Mouse (Mus musculus) cerebellum, postnatal 10 days (tissue): ENCODE measurements at regions not wholly inside any gene's neighbourhood (a gene's known extent, or its start where the extent isn't known, plus 50 kb on each side); places are given as distances from the start of the nearest gene placed in this dataset.

Source experiments
- DNase-seq, 2 experiments: peaks; one replicate each; pipeline ENCODE4 v3.0.0; 2021; ENCODE audit warnings: mixed read lengths in 2 of 2

DNA sequence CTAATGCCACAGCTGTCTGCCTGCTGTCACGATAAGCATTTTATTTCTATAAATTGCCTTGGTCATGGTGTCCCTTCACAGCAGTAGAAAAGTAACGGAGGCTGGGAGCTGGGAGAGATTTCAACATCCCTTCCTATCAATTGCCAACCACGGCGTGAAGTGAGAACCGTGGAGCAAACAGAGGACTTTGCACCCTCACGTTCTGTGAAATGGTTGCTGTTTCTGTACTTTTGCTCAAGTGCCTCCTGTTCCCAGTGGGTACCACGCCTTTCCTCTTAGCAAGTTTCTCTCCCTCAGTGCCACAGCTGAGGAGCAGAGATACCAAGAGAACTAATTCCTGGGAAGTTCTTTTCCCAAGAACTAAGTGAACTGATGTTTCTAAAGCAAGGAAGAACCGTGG, 99.6 kb upstream of the Hes1 start:
- no peak for DNase-seq

DNA sequence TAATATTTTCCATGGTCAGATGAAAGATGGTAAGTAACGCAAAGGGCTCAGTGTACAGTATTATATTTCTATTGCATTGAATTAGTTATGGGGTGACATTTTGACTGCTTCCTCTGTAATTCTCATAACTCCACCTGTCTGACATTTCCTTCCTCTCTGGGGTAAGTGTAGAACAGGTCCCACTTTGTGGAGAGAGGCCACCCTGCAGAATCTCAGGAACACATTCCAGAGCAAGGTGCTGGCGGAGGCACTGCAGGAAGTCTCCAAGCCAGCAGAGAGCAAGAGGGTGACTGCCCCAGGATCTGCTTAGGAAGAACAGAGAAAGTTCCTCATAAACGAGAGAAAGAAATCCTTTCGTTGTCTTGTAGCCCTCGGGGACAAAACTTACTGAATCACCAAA, 95.4 kb upstream of the Hes1 start:
- DNase-seq = no peak

DNA sequence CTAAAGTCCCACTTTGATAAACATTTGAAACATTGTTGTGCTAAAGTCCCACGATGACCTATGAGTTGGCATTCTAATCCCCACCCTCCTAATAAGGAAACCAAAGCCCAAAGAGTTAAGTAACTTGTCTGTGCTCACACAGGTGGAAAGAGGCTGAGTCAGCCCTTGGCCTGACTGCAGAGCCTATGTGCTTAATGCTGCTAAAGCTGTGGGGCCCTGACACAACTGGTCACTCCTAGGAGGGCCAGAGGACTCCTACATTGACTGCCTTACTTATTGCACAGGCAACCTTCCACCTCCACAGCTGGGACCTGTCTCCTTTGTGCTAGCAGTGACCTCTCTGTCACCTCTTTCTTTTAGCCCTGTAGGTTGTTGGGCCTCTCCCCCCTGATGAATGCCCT, 91.4 kb upstream of the Hes1 start:
- DNase-seq = no peak

DNA sequence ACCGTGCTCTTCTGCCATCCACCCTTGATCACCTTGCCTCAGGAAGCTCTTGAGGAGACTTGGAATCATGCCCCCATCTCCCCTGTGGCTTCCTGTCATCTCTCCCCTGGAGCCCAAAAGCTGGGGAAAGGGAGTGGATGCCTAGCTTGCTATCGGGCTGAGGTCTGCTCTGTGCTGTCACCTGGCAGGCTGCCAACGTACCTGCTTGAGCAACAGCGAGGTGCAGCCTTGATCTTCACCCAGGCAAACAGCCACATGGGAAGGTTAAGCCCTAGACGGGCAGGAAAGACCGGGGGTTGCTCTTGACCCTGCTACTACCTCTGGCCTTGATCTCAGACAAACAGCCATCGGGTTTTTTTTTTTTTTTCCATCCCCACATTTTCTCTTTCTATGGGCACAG, 90.9 kb upstream of the Hes1 start:
- peak; percentile 60 to 62 for DNase-seq

DNA sequence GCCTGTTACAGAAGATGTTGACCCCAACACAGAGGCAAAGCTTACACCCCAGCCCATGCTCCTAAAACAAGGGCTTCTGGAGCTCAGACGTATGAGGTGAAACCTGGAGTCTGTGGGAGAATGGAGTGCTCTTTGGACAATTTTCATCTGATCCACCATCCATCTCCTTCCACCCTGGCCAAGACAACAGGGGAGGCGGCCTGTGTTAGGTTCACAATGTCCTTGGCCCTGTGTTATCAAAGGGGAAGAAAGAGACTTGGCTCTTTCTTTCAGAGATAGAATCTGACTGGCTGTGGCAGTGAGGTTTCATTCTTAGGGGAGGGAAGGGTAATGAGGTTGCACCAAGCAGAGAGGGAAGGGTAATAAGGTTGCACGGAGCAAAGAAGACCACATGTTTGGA, 88.4 kb upstream of the Hes1 start:
- DNase-seq = no peak

DNA sequence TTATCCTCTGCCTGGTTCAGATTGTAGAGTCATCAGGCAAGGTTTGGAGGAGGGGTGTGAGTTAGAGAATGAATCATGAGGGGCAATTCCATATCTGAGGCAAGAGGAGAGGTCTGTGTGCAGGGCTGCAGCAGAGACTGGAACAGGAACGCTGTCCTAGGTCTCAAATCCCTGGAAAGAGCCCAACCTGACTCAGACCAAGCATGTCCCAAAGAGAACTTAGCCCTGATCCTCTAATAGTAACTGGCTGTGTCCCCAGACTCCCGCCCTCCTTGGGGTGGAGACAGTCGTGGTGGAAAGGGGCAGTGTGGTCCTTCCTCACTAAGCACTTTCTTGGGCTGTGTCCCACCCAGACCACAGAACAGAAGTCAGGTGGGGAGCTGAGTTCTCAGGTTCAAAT, 87.2 kb upstream of the Hes1 start:
- no peak for DNase-seq

DNA sequence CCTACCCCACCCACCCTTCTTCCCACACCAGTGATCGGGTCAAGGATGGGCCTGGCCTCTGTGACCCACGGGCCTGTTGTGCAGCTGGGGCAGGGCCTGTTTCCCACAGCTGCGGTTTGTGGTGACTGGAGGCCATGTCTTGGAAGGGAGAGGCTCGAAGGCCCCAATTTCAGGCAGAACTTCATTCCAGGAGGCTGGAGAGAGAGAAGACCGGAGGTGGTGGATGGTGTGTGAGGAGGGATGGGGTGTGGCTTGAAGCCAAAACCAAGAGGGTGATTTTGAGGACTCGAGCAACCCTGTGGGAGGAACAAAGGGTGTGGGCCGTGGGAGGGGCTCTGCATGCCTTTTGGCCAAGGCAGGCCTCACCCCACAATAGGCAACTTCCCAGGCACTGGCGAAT, 86.5 kb upstream of the Hes1 start:
- DNase-seq = no peak

DNA sequence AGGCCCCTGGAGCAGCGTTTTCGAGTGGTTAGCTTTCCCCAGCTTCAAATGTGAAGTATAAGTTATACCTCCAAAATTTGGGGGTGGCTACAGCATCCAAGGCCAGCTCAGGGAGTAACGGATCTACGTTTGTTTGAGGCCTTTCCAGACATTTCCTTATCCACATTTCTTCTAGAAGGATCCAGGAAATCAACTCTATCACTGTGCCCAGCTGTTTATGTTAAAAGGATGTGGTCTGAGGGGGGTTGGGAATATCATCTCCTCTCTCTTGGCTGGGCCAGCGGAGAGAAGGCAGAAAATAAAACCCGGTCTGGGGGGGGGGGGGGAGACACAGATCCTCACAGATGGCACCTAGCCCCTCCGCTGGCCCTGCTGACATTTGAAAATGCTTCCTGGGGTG, 85.1 kb upstream of the Hes1 start:
- DNase-seq = no peak

DNA sequence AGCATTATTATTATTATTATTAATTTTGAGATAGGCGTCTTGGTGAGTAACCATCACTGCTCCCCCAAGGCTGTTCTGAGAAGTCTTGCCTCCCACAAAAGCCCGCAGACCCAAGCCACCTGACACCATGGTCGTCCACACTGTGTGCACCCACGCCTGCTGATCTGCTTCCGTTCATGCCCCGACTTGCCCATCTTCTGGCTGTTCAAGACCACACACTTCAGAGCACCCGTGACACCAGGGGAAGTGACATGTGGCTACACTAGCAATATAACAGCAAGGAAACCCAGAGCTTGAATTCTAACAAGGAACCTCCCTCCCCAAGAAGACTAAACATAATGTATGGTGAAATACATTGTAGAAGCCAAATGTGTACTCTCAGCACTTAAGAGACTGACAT, 82.6 kb upstream of the Hes1 start:
- DNase-seq = no peak

DNA sequence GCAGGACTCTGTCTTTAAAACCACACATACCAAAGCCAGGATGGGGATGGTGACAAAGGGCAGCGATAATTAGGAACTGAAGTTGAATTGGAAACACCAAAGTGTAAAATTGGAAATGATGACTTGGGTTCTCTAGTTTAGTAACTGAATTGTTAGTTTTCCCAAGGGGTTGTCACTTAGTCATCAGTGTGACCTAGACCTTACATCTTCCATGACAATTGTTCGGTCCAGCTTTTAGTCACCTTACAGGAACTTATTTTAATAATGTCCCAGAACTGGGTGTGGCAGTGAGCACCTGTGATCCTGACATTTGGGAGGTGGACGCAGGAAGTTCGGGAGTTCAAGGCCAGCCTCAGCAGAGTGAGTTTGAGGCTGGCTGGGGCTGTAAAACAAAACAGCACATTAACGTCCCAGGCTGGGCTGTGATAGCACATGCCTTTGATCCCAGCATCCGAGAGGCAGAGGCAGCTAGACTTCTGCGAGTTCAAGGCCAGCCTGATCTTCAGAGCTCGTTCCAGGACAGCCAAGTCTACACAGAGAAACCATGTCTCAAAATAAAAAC, 81.9 kb upstream of the Hes1 start:
- no peak for DNase-seq

DNA sequence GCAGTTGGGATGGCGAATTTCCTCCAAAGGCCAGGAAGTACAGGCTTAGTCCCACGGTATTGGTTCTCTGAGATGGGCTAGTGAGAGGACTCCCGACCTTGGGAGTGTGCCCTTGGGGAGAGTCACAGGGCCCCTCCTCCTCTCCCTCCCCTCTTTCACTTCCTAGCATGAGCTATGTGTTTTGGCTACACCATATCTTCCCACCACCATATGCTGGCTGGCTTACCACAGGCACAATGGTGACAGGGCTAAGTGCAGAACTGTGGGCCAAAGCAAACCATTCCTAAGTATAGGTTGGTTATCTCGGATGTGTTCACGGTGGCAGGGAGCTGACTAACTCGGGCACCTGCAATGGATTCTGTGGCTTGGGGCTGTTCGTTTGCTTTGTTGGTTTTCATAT, 81.0 kb upstream of the Hes1 start:
- DNase-seq = no peak

DNA sequence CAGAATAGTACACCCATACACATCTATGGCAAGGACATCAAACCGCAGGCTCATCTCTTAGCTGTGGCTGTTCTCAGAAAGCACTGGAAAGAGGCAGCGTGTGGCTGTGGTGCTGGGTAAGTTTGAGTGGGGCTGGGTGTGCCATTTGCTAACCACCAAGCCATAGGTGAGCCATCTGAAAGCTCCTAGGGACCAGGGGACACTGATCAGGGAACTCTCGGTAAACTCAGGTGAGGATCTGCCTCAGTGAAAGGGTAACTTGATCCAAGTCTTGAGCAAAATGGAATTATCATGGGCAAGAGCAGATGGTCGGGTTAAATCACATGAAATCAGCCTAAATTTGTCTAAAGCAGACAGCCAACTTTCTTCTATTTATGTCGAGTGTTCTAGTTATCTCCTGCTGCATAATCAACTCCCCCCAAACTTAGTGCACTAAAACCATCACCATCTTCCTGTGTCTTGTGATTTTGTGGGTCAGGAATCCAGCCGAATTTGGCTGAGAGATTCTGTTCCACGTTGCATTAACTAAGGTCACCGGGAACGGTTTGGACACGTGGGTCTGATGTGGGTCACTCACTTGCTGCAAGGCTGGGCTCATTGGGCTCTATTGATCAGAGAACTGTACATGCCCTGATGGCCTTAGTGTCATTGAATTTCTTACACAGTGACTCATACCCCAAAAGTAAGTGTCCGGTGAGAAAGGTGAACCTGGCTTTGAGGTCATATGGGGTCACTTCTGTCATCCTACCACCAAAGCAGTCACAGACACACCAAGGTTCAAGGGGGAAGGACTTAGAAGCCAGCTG, 78.9 kb upstream of the Hes1 start:
- DNase-seq = no peak

DNA sequence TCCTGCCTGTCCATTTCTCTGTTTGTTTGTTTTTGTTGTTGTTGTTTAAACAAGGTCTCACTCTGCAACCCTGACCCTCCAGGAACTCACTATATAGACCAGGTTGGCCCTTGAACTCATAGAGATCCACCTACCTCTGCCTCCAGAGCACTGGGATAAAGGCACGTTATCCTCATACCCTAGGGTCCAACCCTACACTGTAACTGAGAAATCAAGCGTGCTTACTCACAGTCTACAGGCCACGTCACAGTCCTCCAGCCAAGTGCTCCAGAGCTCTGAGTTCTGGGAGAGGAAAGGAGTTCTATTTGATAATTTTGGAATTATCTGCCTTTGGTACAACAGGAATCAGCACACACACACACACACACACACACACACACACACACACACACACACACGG, 76.6 kb upstream of the Hes1 start:
- DNase-seq = no peak

DNA sequence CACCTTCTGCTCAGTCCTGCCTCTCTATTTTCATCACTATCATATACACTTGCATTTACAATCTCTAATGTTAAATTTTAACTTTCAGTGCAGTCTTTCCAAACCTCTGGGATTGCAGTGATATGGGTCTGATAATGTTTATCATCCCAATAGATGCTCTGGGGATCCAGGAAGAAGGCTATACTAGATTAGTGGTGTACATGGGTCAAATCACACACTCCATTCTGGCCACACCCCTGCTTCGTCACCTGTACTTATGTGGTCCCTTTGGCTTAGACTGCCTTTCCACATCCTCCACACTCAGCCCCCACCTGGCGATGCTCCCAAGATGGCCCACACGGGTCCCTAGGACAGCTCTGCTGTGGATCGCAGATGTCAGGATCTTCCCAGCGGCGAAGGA, 76.2 kb upstream of the Hes1 start:
- DNase-seq = no peak

DNA sequence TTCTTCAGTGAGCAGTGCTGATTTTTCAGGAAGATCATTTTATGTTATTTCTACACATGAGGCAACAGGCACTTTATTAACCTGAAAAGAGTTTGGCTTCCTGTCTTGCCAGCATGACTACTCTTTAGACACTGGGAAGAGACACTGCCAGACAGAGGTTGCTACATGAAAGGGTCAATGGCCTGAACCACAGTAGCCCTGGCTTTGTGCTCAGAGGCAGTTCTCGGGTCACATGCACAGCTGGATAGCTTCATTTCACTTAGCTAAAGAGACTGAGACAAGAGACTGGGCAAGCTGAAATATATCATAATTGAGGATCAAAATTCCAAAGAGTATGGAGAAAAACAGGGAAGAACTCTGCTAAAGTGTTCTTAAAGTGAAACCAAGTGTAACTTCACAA, 74.9 kb upstream of the Hes1 start:
- DNase-seq = no peak

DNA sequence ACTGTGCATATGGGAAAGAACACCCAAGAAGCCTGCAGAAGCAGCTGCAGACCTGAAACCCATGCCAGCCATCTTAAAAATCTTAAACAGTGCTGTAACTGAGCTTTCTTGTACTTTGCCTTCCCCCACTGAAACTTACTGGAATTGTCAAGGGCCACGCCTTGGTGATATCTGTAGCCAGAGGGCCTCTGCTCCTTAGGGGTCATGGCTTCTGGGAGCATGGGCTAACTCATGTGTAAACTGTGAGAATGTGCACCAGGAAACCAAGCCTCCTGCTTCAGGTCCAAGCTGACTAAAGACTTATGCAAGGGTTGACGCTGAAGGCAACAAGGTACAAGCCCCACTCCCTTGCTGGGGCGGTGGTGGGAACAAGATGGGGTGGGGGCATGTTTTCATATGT, 73.8 kb upstream of the Hes1 start:
- no peak for DNase-seq

DNA sequence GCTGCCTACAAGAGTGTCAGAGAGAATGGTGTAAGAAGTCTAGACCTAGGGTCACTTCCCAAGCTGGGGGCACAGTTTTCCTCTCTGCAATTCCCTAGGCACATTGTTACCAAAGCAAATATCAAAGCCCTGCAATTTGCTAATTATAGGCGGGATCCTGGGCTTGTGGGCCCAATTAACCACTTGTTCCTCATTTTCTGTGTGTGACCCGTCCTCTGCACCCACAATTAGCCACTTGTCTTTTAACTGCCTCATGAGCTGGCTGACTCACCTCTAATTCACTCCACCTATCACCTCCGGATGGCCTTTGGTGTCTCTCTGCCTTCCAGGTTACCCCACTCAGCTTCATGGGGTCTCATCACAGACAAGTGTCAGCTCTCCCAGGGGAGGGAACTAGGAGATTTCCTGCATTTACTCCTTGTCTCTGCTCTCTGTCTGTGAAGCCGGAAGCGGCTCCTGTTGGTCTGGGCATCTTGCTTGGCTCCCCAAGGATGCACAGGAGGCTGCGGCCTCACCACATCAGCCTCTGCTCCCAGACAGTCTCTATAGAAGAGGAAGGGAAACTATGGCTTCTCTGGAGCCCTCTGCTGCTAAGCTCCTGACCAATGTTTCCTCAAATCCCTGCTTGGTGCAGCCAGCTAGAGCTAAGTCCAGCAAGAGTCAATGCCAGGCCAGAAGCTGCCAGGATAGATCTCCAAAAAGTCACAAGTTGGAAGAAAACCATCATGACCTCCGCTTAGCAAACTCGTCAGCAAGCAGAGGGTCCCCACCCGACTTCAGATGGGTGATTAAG, 73.2 kb upstream of the Hes1 start:
- DNase-seq = no peak

DNA sequence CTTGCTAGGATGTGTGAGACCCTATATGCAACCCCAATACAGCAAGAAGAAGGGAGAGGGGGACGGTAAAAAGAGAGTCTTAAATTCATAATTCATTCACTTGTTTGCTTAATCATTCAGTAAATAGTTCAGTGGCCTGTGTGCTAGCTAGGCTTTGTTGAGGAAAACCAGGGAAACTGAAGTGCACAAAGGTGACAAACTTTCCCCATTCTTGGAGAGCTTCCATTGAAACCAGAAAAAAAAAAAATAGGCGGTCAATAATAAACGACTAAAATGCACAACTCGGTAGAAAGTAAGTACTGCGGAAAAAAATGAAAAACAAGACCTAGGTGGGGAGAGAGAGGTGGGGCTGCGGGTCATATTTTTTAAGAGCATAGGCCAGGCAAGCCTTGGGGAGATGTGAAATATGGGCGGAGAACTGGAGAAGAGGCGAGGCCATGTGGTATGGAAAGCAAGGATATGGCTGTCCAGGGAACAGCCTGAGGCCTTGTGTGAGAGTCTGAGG, 72.3 kb upstream of the Hes1 start:
- no peak for DNase-seq

DNA sequence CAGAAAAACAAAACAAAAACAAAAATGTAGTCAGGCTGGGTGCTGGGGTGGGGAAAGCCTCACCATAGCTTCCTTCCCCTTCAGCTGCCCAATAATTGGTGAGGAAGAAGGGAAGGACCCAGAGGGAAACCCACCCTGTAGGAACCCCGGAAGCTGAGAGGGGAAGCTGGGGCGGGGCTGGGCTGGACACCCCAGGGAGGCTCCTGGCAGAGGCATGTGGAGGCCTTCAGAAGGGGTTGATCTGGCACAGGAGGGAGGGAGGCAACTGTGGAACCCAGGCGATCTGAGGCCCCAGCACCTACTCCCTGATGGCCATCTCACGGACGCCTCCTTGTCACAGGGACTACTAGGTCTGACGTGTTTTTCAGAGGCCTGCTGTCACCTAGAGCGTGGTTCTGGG, 71.1 kb upstream of the Hes1 start:
- DNase-seq = no peak

DNA sequence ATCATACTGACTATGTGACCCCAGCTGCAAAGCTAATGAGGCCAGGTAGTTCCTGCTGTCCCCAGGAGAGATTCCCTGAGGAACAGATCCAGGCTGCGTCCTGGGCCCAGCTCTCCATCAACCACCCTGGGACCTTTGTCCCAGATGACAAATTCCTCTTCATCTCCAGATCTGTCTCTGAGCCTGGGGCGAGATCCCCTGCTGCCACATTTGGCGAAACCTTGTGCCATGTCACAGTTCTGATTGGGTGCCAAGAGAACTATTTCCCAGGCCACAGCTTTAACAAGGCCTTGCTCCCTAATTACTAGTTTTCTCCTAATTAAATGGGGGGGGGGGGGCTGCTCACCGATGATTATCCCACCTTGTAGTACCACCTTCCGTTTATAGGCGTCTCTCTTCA, 70.6 kb upstream of the Hes1 start:
- peak; percentile 42 to 48 for DNase-seq

DNA sequence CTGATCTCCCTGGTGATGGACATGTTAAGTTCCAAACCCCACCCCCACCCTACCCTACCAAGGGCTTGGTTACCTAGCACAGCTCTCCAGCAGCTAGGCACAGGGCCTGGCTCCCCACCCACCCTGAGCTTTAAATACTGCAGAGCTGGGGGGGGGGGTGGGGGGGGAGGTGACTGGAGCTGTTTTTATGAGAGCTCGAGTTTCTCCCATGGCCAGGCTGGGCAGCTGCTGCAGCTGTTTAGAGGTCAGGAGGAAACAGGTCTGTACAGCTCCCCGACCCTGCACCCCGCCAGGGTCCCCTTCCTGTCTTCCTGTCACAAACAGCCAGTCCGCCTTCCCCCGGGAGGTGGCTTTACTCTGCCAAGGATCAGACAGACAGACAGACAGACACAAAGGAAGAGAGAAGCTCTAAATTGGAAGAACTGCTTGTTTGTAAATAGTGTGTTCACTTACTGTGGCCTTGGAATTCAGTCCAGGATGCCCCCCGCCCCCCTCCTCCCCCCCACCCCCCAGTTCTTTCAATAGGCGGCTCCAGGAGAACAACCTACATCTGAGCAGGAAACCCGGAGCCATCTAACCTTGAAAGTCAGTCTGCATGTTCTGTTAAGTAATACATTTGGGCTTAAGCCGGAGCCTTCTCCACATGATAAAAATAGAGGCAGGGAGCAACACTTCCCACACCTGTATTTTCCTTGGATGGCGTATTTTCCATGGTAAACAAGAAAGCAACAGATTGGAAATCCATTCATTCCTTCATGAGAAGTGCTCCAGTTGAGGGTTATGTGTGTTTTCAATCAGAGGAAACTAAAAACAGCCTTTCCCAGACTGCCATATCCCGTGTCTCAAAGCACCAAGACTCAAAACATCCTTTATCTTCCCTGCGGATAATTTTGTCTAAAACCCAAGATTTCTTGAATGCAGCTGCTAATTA, 67.8 kb upstream of the Hes1 start:
- DNase-seq = no peak

DNA sequence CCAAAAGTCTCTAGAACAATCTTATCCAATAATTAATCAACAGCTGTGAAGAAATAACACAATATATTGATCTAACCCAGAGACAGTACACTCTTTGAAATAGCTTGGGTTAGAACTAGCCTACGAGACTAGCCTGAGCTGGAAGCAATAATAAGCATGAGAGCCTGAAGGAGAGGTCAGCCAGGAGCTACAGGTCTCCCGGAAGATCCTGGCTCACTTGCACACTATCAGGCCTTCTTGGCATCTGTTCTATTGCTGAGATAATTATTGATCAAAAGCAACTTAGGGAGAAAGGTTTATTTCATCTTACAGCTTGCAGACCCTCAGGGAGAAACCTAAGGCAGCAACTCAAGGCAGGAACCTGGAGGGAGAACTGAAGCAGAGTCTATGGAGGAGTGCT, 64.0 kb upstream of the Hes1 start:
- no peak for DNase-seq

DNA sequence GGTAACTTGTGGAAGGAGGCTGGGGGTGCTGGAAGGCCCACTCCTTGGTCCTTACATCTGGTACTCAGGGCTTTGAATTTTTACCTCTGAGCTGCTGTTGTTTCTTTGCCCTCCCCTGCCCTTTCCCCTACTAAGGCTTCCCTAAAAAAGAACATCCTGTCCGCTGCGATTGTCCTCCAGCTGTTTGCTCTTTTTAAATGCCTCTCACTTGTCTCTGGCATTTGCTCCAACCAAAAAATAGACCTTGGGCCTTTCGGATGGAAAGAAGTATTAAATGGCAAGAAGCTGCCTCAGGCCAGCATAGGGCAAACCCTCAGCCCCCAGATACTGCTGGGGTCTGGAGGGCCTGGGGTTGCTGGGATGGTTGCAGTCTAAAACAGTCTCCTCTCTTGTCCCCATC, 59.1 kb upstream of the Hes1 start:
- no peak for DNase-seq
